Mouse (Mus musculus) heart, postnatal 0 days (tissue): ENCODE measurements at regions not wholly inside any gene's neighbourhood (a gene's known extent, or its start where the extent isn't known, plus 50 kb on each side); places are given as distances from the start of the nearest gene placed in this dataset.

ENCODE experiments used
- CTCF ChIP-seq: IDR thresholded peaks from 2 replicates; pipeline ENCODE4 v1.5.1; 2016; ENCODE audit warnings: antibody characterized with exemption, control low read depth, low read depth
- EP300 ChIP-seq: IDR thresholded peaks from 2 replicates; pipeline ENCODE4 v1.6.1; 2016; ENCODE audit warnings: antibody characterized with exemption, low read depth

GRCm38 (mm10) chr14:71129771-71130211 is 530.2 kb upstream of the Fam160b2 start:
- no peak for TF ChIP-seq CTCF
- TF ChIP-seq EP300 = no peak
